Mouse (Mus musculus): ENCODE measurements around the gene Prim1.

GRCm38 (mm10) chr10:128058601-128059151 lies 43.7 kb downstream of the Prim1 start, which contains the start of gene Ptges3:
- peak; percentile 1; the same call in 1 of the 2 replicates for TF ChIP-seq CTCF (IDR thresholded peaks at IDR 0.05)
- no peak for TF ChIP-seq EP300 (IDR thresholded peaks at IDR 0.05)

Data from lung, postnatal 0 days (tissue).